Mouse (Mus musculus) thymus, adult 2 months (tissue): ENCODE results near the gene Rhbdf2. TPM values are rescaled to one million over a fixed set of nuclear protein-coding genes. Genes with fewer than 3 reads are reported as not detected.

ENCODE experiments used
- DNase-seq: peaks from one replicate; pipeline ENCODE4 v3.0.0; 2021
- H3K27ac ChIP-seq: fragments of 200-500 bp; 2 replicates; pipeline ENCODE4 v1.5.1; 2012; ENCODE audit warnings: low read length, control low read depth; ENCODE audit not compliant: control insufficient read depth, insufficient read depth
- H3K27me3 ChIP-seq: fragments of 200-500 bp; 2 replicates; pipeline ENCODE4 v1.6.1; 2012; ENCODE audit warnings: mild to moderate bottlenecking, low read length, moderate library complexity, mixed read lengths; ENCODE audit not compliant: control insufficient read depth, insufficient read depth
- H3K36me3 ChIP-seq: fragments of 200-500 bp; 2 replicates; pipeline ENCODE4 v1.6.1; 2012; ENCODE audit warnings: mild to moderate bottlenecking, low read length, moderate library complexity; ENCODE audit not compliant: control insufficient read depth, insufficient read depth
- H3K4me1 ChIP-seq: fragments of 200-500 bp; replicated peaks from 2 replicates; pipeline ENCODE4 v1.6.1; 2012; ENCODE audit warnings: low read length; ENCODE audit not compliant: control insufficient read depth, insufficient read depth
- H3K4me3 ChIP-seq: fragments of 200-500 bp; 2 replicates; pipeline ENCODE4 v1.5.1; 2012; ENCODE audit warnings: mild to moderate bottlenecking, low read length, control low read depth, moderate library complexity; ENCODE audit not compliant: control insufficient read depth, insufficient read depth
- CTCF ChIP-seq: fragments of 200-500 bp; IDR thresholded peaks from 2 replicates; pipeline ENCODE4 v1.5.1; 2012; ENCODE audit warnings: mild to moderate bottlenecking, control low read depth, low read length, moderate library complexity, borderline replicate concordance; ENCODE audit not compliant: control insufficient read depth, poor library complexity, insufficient read depth; ENCODE audit errors: extremely low read depth
- POLR2A ChIP-seq: fragments of 200-500 bp; IDR thresholded peaks from 2 replicates; pipeline ENCODE4 v1.6.1; 2012; ENCODE audit warnings: mild to moderate bottlenecking, low read length, control low read depth, moderate library complexity; ENCODE audit not compliant: control insufficient read depth, poor library complexity, insufficient read depth; ENCODE audit errors: extremely low read depth
- WGBS: fragments of 180-500 bp; shearing (Covaris S2); methylation state at CpG from one replicate; pipeline ENCODE4 v1.1.7; 2018; 5-methylcytosine and 5-hydroxymethylcytosine counted together
- polyA plus RNA-seq: library from polyadenylated mRNA; depleted of rRNA; stranded (reverse); fragments of >200 nt; gene quantifications from 2 replicates; pipeline ENCODE4 v1.2.3, GENCODE M21; 2012

Rhbdf2 gene
- polyA plus RNA-seq, 1 experiment = 44.4 TPM

GRCm38 (mm10) chr11:116660181-116660580 is 33.4 kb upstream of the Rhbdf2 start:
- Histone ChIP-seq H3K27ac (no peak overlapping the region), H3K36me3 (no peaks in the 10 kb centered on the region), H3K4me3 (no peak overlapping the region), H3K4me1 (peaks cover 36% of the 10 kb centered on the region), H3K27me3 (no peaks in the 10 kb centered on the region)
- WGBS = 64% methylated on average over 9 of the region's 9 CpGs
- TF ChIP-seq CTCF = no peak
- no peak for TF ChIP-seq POLR2A
- DNase-seq = no peak

GRCm38 (mm10) chr11:116659027-116659621 is 32.3 kb upstream of the Rhbdf2 start:
- Histone ChIP-seq H3K36me3 (no peaks in the 10 kb centered on the region), H3K27ac (no peak overlapping the region), H3K27me3 (peaks cover under 1% of the 10 kb centered on the region; the same call in 1 of the 2 replicates), H3K4me3 (no peak overlapping the region), H3K4me1 (peaks cover 36% of the 10 kb centered on the region)
- TF ChIP-seq CTCF (no peak), POLR2A (no peak)
- WGBS = 87% methylated on average over 15 of the region's 15 CpGs
- DNase-seq = no peak

- Histone ChIP-seq H3K4me3 (no peak overlapping the region), H3K27me3 (peaks cover 7% of the 10 kb centered on the region; the same call in 1 of the 2 replicates), H3K36me3 (no peaks in the 10 kb centered on the region), H3K27ac (no peak overlapping the region), H3K4me1 (peaks cover 38% of the 10 kb centered on the region)
- 92% methylated on average over 10 of the region's 10 CpGs for WGBS
- no peak for TF ChIP-seq CTCF
- no peak for TF ChIP-seq POLR2A
- no peak for DNase-seq
Observed at GRCm38 (mm10) chr11:116658238-116658637, 31.4 kb upstream of the Rhbdf2 start.

- H3K4me3 ChIP-seq = no peak overlapping the region
- no peak for TF ChIP-seq CTCF
- TF ChIP-seq POLR2A = no peak
- WGBS = 39% methylated on average over 22 of the region's 22 CpGs
- peaks cover 7% of the 10 kb centered on the region; the same call in 1 of the 2 replicates for H3K27me3 ChIP-seq
- no peaks in the 10 kb centered on the region for H3K36me3 ChIP-seq
- H3K27ac ChIP-seq = no peak overlapping the region
- H3K4me1 ChIP-seq = peaks cover 35% of the 10 kb centered on the region
- DNase-seq = peak; percentile 27
Observed at GRCm38 (mm10) chr11:116657311-116658223, 30.7 kb upstream of the Rhbdf2 start.

- Histone ChIP-seq H3K4me1 (peaks cover 34% of the 10 kb centered on the region), H3K27ac (no peak overlapping the region), H3K36me3 (no peaks in the 10 kb centered on the region), H3K27me3 (peaks cover 7% of the 10 kb centered on the region; the same call in 1 of the 2 replicates), H3K4me3 (no peak overlapping the region)
- DNase-seq = no peak
- WGBS = 82% methylated on average over 16 of the region's 16 CpGs
- no peak for TF ChIP-seq CTCF
- no peak for TF ChIP-seq POLR2A
Observed at GRCm38 (mm10) chr11:116656348-116657191, 29.8 kb upstream of the Rhbdf2 start.

GRCm38 (mm10) chr11:116654255-116654821 is 27.5 kb upstream of the Rhbdf2 start, which contains the start of gene Cygb:
Cygb (minus strand) TSS chr11:116654313.
- Histone ChIP-seq H3K36me3 (no peaks in the 10 kb centered on the region), H3K27me3 (peaks cover 7% of the 10 kb centered on the region; the same call in 1 of the 2 replicates), H3K27ac (no peak within 1 kb of the TSS), H3K4me1 (peaks cover 15% of the 10 kb centered on the region), H3K4me3 (peak within 1 kb of the TSS; percentile 20)
- no peak for DNase-seq
- 14% methylated on average over 28 of the region's 28 CpGs for WGBS
- TF ChIP-seq POLR2A (no peak), CTCF (no peak)
